Mouse (Mus musculus): ENCODE measurements around the gene Cdk9. TPM values are rescaled to one million over a fixed set of nuclear protein-coding genes. Genes with fewer than 3 reads are reported as not detected.

Gene Cdk9
- total RNA-seq, 2 experiments from 2014 or later = 46.5 to 133 TPM

DNA sequence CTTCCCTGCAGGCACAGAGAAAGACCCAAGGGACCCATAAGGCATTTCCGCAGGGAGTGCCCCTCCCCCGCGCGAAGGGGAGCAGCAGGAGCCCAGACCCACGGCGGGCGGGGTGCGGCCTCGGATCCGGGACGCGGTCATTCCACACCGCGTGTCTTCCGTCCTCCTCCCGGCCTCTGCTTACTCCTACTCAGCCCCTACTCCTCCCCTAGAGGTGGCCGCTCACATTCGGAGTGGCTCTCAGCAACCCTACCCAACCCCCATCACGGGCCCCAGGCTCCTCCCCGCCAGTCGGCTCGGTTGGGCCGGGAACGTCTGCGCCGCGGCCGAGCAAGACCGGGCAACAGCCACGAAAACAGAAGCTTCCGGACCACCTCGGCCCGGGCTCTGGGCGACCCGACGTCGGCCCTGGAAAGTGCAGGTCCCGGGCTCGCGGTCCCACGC, 746 bp downstream of the Cdk9 start:
- ATAC-seq (replicated peaks; ENCODE audit: low FRiP score, low TSS enrichment, poor library complexity, severe bottlenecking) = peak; percentile 52

GRCm38 (mm10) chr2:32711301-32712056, 1.4 kb downstream of the Cdk9 start:
- ATAC-seq (replicated peaks; ENCODE audit: low FRiP score, low TSS enrichment, poor library complexity, severe bottlenecking) = no peak

DNA sequence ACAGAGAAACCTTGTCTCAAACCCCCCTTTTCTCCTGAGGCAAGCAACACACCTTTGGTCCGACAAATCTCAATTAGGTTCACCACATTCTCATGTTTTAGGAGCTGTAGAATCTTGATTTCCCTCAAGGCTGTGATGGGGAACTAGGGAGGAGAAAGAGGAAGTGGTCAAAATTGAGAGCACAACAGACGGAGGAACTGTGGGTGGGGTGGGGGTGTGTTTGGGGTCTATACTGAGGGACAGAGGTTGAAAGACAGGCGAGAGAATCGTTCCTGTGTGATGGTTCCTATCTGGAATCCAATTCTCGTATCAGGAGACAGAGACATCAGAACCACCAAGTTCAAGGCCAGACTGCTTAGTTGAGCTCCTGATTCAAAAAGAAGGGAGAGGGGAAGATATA, 2.5 kb downstream of the Cdk9 start:
- no peak for ATAC-seq (replicated peaks; ENCODE audit: low FRiP score, low TSS enrichment, poor library complexity, severe bottlenecking)

DNA sequence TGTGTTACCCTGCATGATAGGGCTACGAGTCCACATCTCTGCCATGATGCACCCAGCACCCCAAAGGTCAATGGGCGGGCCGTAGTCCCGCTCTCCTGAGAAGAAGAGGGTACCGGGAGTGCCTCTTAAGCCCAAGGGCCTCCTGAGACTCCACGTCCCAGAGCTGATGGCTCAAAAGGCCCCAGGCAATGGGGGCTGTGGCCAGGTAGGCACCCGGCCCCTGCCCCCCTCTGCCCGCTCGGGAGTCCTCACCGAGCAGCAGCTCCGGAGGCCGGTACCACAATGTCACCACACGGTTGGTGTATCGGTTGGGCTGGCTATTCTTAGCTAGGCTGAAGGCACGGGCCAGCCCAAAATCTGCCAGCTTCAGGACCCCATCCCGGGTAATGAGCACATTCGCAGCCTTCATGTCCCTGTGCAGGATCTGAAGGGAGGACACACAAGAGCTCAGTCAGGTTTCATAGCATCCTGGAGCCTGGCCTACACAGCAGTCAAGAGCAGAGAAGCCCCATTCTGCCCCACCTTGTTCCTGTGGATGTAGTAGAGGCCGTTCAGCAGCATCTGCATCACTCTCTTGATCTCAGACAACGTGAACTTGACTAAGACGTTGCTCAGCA, 3.2 kb downstream of the Cdk9 start:
- no peak for ATAC-seq (replicated peaks; ENCODE audit: low FRiP score, low TSS enrichment, poor library complexity, severe bottlenecking)

DNA sequence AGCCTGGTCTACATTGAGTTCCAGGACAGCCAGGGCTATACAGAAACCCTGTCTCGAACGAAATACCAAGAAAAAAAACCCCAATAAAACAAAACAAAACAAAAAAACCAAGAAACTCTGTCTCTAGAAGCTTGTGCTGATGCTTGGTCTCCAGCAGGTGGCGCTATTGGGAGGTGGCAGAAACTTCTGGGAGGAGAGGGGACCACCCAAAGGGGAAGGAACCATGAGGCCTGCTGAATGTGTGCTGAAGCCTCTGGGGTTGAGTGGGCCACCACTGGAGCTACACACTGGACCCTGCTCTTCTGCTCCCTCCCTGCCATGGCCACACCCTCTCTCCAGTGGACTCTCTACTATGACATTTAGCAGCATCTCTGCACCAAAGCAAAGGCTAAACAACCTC, 4.2 kb downstream of the Cdk9 start:
- no peak for ATAC-seq (replicated peaks; ENCODE audit: low FRiP score, low TSS enrichment, poor library complexity, severe bottlenecking)

DNA sequence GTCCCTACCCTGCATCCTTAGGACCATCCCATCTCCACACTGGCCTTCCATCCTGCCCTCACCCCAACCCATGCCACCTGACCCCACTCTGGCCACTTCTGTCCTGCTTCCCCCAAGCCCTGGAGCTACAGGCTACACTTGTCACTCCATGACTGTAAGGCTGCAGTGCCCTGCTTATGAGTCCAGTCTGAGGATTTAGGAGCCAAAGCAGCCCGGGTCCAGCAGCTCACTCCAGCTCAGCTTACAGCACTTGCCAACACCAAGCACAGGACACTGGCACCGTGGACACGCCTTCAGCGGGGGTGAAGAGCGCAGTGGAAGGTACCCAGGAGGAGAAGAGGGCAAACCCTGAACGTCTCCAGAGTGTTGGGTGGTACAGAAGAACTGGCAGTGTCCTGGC, 5.9 kb downstream of the Cdk9 start:
- ATAC-seq (replicated peaks; ENCODE audit: low FRiP score, low TSS enrichment, poor library complexity, severe bottlenecking) = no peak

DNA sequence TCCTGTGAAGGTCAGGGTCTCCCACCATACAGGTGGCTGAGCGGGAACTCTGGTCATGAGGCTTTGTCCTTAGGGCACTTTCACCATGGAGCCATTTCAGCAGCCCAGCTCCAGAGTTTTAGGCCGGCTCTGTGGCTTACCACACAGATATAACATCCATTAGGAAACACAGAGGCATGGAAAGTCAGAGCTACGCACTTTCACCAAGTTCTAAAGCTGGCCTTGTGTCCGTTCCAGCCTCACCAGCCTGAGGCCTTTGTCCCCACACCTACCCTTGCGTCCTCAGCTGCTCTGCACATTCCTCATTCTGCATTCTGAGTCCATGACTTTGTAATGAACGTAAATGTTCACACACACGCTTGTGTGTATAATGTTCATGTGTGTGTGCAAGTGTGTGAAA, 7.9 kb downstream of the Cdk9 start:
- ATAC-seq (replicated peaks; ENCODE audit: low FRiP score, low TSS enrichment, poor library complexity, severe bottlenecking) = no peak

GRCm38 (mm10) chr2:32704021-32704421, 8.9 kb downstream of the Cdk9 start, which contains the start of gene Fpgs:
TSS of gene Fpgs (minus strand) at chr2:32704145.
- no peak for ATAC-seq (replicated peaks; ENCODE audit: low FRiP score, low TSS enrichment, poor library complexity, severe bottlenecking)

DNA sequence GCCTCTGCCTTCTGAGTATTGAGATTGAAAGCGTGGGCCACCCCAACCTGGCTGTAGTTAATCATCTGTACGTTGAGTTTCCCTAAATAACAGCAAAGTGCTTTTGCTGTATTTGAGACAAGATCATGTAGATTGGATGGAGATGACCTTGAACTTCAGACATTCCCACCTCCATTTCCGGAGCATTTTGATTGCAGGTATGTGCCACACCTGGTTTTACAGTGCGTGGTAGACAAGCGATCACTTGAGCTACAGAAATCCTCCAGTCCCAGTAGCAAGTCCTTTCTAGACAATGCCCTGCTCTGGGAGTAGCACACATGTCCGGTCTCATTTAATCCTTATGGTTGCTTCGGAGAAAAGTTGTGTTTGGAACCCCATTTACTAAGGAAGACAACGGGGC, 9.8 kb downstream of the Cdk9 start:
- no peak for ATAC-seq (replicated peaks; ENCODE audit: low FRiP score, low TSS enrichment, poor library complexity, severe bottlenecking)

DNA sequence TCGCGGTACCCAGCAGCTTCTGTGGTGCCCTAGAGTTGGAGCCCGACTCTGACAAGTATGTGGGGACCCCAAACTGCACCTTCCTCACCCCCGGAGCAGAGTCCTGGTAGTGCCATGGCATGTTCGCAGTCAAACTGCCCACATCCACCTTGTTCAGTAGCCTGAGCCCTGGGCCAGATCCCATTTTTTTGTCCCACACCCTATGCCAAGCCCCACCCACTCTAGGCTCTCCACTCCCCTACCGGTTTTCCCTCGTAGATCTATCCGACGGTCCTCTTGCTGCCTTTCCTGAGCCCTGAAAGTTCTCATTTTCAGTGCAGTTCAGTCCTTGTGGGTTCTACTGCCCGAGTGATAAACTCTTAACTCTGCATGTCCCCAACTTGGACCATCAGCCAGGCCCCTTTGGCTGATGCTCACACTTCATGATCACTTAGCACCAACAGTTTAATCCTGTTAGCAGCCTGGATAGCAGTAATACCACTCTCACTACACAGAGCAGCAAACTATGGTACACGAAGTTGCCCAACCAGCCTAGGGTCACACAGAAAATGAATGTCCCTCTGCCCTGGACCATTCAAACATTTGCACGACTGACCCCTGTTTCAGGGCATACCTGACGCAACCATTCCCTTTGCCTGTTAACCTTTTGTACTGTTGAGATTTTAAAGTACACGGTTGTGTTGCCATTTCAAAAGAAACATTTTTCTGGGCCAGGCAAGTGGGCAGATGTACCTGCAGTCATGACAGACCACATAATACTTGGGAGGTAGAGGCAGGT, 11.7 kb downstream of the Cdk9 start:
- no peak for ATAC-seq (replicated peaks; ENCODE audit: low FRiP score, low TSS enrichment, poor library complexity, severe bottlenecking)

DNA sequence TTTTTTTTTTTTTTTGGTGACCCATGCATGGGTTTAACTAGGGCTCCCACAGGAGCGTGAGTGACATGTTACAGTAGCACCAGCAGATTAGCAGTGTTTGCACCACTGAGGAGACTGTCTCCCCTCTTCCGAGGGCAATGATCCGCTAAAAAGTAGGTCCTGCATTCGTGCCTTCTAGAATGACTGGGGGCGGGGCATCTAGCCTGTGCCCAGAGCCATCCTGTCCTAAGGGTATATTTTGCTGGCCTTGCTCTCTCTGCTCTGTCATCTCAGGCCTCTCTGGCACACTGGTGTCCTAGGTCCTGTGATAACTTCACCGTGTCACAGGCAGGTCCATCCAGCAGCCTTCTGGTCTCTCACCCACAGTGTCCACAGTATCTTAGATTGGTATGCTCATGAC, 13.2 kb downstream of the Cdk9 start:
- no peak for ATAC-seq (replicated peaks; ENCODE audit: low FRiP score, low TSS enrichment, poor library complexity, severe bottlenecking)

DNA sequence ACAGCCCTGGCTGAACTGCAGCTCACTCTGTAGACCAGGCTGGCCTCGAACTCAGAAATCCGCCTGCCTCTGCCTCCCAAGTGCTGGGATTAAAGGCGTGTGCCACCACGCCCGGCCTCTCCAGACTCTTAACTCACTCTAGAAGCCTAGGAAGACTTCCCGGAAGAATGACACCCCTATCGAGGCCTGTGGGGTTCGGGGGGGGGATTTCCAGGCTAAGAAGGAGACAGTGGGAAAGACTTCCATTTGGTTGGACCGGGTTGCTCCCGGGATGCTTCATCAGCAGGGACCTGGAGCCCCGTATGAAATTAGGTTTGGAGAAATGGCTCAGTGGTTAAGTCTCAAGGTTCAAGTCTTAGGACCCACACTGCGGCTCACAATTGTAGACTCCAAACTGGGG, 18.2 kb downstream of the Cdk9 start:
- no peak for ATAC-seq (replicated peaks; ENCODE audit: low FRiP score, low TSS enrichment, poor library complexity, severe bottlenecking)

DNA sequence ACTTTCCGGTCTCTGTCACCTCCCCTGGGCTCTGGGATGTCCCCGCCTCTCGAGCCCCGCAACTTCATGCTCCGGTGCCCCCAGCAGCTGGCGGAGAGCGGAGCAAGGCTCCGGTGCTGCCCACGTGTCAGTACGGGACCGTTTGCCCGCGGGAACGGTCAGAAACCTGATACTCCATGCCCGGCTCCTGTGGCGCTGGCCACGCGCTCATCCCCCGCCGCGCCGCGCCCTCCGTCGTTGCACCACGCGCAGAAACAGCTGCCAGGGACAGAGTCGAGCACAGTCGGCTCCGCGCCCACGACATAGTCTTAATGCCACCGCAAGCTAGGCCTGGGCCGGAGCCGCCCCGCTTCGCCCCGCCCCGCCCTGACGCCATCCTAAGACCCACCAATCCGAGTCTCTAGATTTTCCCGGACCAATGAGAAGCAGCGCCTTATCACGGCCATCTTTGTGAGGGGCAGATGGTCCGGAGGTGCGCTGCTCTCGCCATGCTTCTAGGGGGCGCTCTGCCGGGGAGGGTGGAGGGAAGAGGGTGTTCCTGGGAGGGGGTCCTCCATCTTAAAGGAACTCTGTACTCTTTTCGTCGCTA, 19.0 kb downstream of the Cdk9 start:
- ATAC-seq (replicated peaks; ENCODE audit: low FRiP score, low TSS enrichment, poor library complexity, severe bottlenecking) = peak; percentile 92

DNA sequence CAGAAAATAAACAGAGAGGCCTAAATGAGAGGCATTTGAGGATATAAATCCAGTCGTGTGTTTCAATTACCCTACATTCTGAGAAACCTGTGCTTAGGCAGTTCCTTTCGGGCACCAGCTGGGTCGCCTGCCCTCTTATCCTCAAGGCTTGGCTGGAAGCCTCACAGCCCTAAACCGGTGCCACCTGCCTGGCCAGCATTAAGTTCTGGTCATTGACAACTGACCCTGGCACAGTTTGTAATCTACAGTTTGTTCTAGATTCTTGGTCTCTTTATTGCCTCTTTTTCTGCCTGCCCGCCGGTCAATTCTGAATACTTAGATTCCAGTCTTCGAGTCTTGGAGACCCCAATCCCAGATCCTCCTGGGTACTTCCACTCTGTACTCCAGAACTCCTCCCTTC, 19.6 kb downstream of the Cdk9 start:
- ATAC-seq (replicated peaks; ENCODE audit: low FRiP score, low TSS enrichment, poor library complexity, severe bottlenecking) = no peak

- no peak for ATAC-seq (replicated peaks; ENCODE audit: low FRiP score, low TSS enrichment, poor library complexity, severe bottlenecking)
These were observed 20.4 kb downstream of the Cdk9 start for GRCm38 (mm10) chr2:32692496-32692895.

- no peak for ATAC-seq (replicated peaks; ENCODE audit: low FRiP score, low TSS enrichment, poor library complexity, severe bottlenecking)
These were observed 21.8 kb downstream of the Cdk9 start for GRCm38 (mm10) chr2:32691041-32691440.

GRCm38 (mm10) chr2:32689420-32689819, 23.5 kb downstream of the Cdk9 start:
- peak; percentile 57 for ATAC-seq (replicated peaks; ENCODE audit: low FRiP score, low TSS enrichment, poor library complexity, severe bottlenecking)

DNA sequence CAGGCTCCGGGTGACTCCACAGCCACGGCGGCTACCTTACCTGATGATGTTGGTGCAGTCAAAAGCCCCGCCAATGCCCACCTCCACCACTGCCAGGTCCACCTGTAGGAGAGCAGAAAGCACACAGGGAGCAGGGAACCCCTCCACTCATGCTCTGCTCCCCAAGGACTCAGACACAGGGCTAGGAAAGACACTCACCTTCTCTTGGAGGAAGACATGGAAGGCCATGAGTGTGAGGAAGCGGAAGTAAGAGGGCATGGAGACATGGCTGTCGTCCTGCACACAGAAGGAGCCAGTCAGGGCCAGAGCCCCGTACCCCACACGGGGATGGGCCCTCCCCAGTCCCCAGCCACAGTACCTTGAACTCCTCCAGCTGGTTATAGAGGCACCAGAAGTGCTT, 25.3 kb downstream of the Cdk9 start:
- no peak for ATAC-seq (replicated peaks; ENCODE audit: low FRiP score, low TSS enrichment, poor library complexity, severe bottlenecking)

- ATAC-seq (replicated peaks; ENCODE audit: low FRiP score, low TSS enrichment, poor library complexity, severe bottlenecking) = no peak
These were observed 26.2 kb downstream of the Cdk9 start for GRCm38 (mm10) chr2:32686640-32687039.

DNA sequence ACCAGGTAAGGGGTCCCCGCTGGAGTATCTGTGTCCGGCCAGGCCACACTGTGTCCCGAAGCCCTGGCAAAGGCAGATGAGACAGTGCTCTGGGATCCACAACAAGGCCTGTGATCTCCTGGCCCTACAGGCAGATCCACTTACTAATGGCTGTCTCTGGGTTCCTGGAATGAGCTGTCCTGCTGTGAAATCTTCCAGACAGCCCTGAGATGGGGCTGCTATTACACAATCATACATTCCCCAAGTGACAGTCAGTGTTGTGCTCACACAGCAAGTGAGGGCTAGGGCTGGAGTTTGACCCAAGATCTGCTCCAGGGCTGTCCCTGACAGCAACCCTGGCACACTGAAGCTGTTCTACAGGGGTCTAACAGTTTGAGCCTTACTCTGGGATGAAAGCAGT, 27.1 kb downstream of the Cdk9 start:
- ATAC-seq (replicated peaks; ENCODE audit: low FRiP score, low TSS enrichment, poor library complexity, severe bottlenecking) = no peak
